Mouse (Mus musculus) lung, embryonic 16.5 days (tissue): ENCODE results near the gene Ap1s3. TPM values are rescaled to one million over a fixed set of nuclear protein-coding genes. Genes with fewer than 3 reads are reported as not detected.

Experiments
- ATAC-seq: fragments of 200-750 bp; cut with Nextera tagmentation; 2 replicates; pipeline ENCODE4 v1.8.0; 2017; ENCODE audit warnings: low read depth, mild to moderate bottlenecking, moderate library complexity
- H3K27ac ChIP-seq: fragments of 300-500 bp; sonication (generic); 2 replicates; pipeline ENCODE4 v1.5.1; 2014; ENCODE audit warnings: mild to moderate bottlenecking, control low read depth, low read length
- H3K27me3 ChIP-seq: fragments of 300-500 bp; sonication (generic); 2 replicates; pipeline ENCODE4 v1.6.1; 2014; ENCODE audit warnings: low read depth, low read length, mixed read lengths; ENCODE audit not compliant: control insufficient read depth, insufficient read depth
- H3K36me3 ChIP-seq: fragments of 300-500 bp; sonication (generic); 2 replicates; pipeline ENCODE4 v1.6.1; 2014; ENCODE audit warnings: low read length; ENCODE audit not compliant: control insufficient read depth, insufficient read depth
- H3K4me1 ChIP-seq: fragments of 300-500 bp; sonication (generic); replicated peaks from 2 replicates; pipeline ENCODE4 v1.6.1; 2014; ENCODE audit warnings: low read length, mixed read lengths; ENCODE audit not compliant: control insufficient read depth, insufficient read depth
- H3K4me2 ChIP-seq: fragments of 300-500 bp; sonication (generic); 2 replicates; pipeline ENCODE4 v1.6.1; 2014; ENCODE audit warnings: low read depth, low read length, control low read depth
- H3K4me3 ChIP-seq: fragments of 300-500 bp; sonication (generic); 2 replicates; pipeline ENCODE4 v1.5.1; 2014; ENCODE audit warnings: mild to moderate bottlenecking, low read length, control low read depth
- H3K9ac ChIP-seq: fragments of 300-500 bp; sonication (generic); 2 replicates; pipeline ENCODE4 v1.6.1; 2014; ENCODE audit warnings: low read length, control low read depth
- H3K9me3 ChIP-seq: fragments of 300-500 bp; sonication (generic); 2 replicates; pipeline ENCODE4 v1.6.1; 2016; ENCODE audit warnings: low read length; ENCODE audit not compliant: control insufficient read depth
- WGBS: fragments of 180-500 bp; shearing (Covaris S2); extraction: QIAGEN DNeasy Blood & Tissue Kit; methylation state at CpG from one replicate; pipeline ENCODE4 v1.1.7; 2014; 5-methylcytosine and 5-hydroxymethylcytosine counted together
- polyA plus RNA-seq: library from polyadenylated mRNA; unstranded; fragments of >200 nt; fragmentation: Nextera tagmentation; extraction: Ambion mirVana; gene quantifications from 2 replicates; pipeline ENCODE4 v1.2.1, GENCODE M21; 2015

Gene Ap1s3
- 0.41 and 1.1 TPM in 2 replicates for polyA plus RNA-seq

DNA sequence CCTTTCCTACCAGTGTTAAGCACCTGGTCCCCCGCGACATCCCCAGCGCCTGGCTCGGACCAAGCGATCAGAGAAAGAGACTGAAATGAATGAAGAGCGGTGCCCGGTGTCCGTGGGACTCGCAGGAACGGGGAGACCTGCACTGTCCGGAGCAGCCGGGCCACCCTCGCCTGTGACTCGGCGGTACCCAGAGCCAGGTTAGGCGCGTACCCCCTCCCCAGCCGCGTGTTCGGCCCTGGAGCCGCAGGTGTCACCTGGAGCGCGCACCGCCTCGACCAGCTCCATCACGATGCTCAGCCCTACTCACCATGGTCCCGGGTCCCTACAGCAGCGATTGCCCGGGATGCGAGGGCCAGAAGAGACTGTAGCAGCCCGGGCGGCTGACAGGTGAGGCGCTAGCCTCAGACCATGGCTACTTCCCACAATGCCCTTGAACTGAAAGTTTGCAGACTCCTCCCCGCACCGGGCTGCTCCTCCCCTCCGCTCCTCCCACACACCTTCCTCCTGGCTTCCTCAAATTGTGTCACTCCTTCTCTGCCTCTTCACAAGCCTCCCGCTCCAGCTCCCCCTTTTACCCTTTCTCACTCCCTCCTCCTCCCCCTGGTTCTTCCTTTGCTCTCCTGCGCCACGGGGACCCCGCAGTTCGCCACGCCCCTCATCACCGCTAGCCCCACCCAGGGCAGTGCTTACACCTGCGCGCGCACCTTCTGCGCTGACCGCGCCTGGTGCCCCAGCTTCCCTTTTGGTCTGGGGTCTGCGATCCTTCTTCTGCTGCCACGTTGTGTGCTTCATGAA is at the start of gene Ap1s3:
TSS of gene Ap1s3 (minus strand) at position 430 of the 795 bp plus-strand sequence.
- Histone ChIP-seq H3K9ac (peak within 1 kb of the TSS; percentile 64), H3K27ac (peak within 1 kb of the TSS; percentile 58), H3K36me3 (no peaks in the 10 kb centered on the region), H3K4me3 (peak within 1 kb of the TSS; percentile 65), H3K9me3 (no peaks in the 10 kb centered on the region), H3K4me1 (peaks cover 5% of the 10 kb centered on the region), H3K4me2 (peak within 1 kb of the TSS; percentile 73), H3K27me3 (peaks cover 15% of the 10 kb centered on the region)
- ATAC-seq: peak; percentile 93
- WGBS: under 1% methylated on average over 49 of the region's 51 CpGs

GRCm38 (mm10) chr1:79714152-79714923 is 42.6 kb upstream of the Ap1s3 start:
- Histone ChIP-seq H3K9me3 (no peaks in the 10 kb centered on the region), H3K4me2 (no peak overlapping the region), H3K9ac (no peak overlapping the region), H3K36me3 (peaks cover 2% of the 10 kb centered on the region; the same call in 1 of the 2 replicates), H3K4me1 (peaks cover 8% of the 10 kb centered on the region; the same call in 1 of the 2 replicates), H3K4me3 (no peak overlapping the region), H3K27me3 (no peaks in the 10 kb centered on the region), H3K27ac (no peak overlapping the region)
- WGBS: 76% methylated on average over 13 of the region's 13 CpGs
- ATAC-seq: no peak

DNA sequence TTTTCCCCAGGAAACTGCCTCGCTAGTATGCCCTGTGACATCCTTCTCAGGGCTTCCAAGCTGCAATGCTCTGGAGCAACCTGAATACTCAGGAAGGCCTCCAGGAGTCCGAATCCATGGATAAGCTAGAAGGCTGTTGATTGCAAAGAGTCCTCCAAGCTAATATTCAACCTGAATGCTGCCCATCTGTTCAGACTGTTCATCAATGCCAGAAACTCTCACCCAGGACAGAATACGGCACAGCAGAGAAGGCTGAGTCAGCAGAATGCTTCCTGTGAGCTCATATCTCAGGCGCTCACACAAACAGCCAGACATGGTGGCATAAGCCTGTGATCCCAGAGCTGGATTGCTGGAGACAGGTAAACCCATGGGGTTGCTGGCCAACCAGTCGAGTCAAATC is 41.3 kb upstream of the Ap1s3 start:
- H3K27ac ChIP-seq: no peak overlapping the region
- no peak for ATAC-seq
- no peaks in the 10 kb centered on the region for H3K9me3 ChIP-seq
- H3K9ac ChIP-seq: no peak overlapping the region
- H3K4me1 ChIP-seq: peaks cover 8% of the 10 kb centered on the region; the same call in 1 of the 2 replicates
- 83% methylated on average over 5 of the region's 5 CpGs for WGBS
- H3K4me3 ChIP-seq: no peak overlapping the region
- H3K4me2 ChIP-seq: no peak overlapping the region
- H3K27me3 ChIP-seq: no peaks in the 10 kb centered on the region
- H3K36me3 ChIP-seq: peaks cover 2% of the 10 kb centered on the region; the same call in 1 of the 2 replicates

- no peaks in the 10 kb centered on the region for H3K9me3 ChIP-seq
- WGBS: 63% methylated on average over 18 of the region's 18 CpGs
- peaks cover 4% of the 10 kb centered on the region; the same call in 1 of the 2 replicates for H3K36me3 ChIP-seq
- ATAC-seq: peak; percentile 62
- H3K4me1 ChIP-seq: peaks cover 8% of the 10 kb centered on the region; the same call in 1 of the 2 replicates
- H3K9ac ChIP-seq: no peak overlapping the region
- peak overlapping the region; percentile 48 for H3K27ac ChIP-seq
- no peak overlapping the region for H3K4me2 ChIP-seq
- no peaks in the 10 kb centered on the region for H3K27me3 ChIP-seq
- H3K4me3 ChIP-seq: no peak overlapping the region
These were observed 39.7 kb upstream of the Ap1s3 start for GRCm38 (mm10) chr1:79711147-79712126.

DNA sequence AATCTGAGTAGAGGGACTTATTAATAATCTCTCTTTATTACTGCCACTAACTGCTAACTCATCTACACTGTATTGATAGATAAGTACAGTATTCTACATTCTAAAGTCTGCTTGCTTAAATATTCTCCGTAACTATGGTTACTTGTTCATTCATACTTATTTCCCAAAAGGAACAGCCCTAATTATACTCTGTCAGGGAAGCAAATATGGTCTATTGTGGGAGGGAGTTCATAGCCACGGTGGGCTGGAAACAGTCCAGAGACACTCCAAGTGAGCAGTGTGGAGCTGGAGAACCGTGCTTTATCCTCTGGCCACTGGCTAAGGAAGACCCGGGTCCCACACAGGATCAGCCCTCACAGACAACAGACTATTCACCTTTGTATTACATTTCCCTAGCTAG is 38.9 kb upstream of the Ap1s3 start:
- Histone ChIP-seq H3K4me2 (no peak overlapping the region), H3K4me1 (peaks cover 8% of the 10 kb centered on the region; the same call in 1 of the 2 replicates), H3K4me3 (no peak overlapping the region), H3K9me3 (no peaks in the 10 kb centered on the region), H3K27ac (no peak overlapping the region), H3K36me3 (peaks cover 4% of the 10 kb centered on the region; the same call in 1 of the 2 replicates), H3K9ac (no peak overlapping the region), H3K27me3 (no peaks in the 10 kb centered on the region)
- no peak; the same call in 1 of the 2 replicates for ATAC-seq
- 39% methylated on average over 4 of the region's 4 CpGs for WGBS

GRCm38 (mm10) chr1:79710216-79710615 is 38.4 kb upstream of the Ap1s3 start:
- H3K27ac ChIP-seq: no peak overlapping the region
- H3K27me3 ChIP-seq: no peaks in the 10 kb centered on the region
- peaks cover 4% of the 10 kb centered on the region; the same call in 1 of the 2 replicates for H3K36me3 ChIP-seq
- ATAC-seq: no peak
- H3K4me1 ChIP-seq: peaks cover 8% of the 10 kb centered on the region; the same call in 1 of the 2 replicates
- H3K9ac ChIP-seq: no peak overlapping the region
- H3K9me3 ChIP-seq: no peaks in the 10 kb centered on the region
- H3K4me3 ChIP-seq: no peak overlapping the region
- H3K4me2 ChIP-seq: no peak overlapping the region
- WGBS: 82% methylated on average over 8 of the region's 8 CpGs

DNA sequence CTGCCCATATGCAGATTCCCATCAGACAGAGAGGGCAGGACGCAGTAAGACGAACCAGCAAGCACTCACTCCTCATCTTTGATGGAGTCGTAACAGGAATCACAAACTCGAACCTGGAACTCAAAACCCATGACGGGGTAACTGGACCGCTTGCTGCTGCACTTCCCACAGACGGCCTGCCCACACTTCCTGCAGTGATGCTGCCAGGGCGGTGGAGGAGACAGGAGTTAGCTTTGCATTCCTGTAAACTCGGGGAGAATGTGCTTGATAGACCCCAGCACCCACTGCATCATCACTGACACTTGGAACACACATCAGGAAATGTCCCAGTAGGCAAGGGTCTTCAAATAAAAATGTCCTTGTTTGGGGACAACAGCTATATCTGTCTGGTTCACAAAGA is 35.6 kb upstream of the Ap1s3 start:
- Histone ChIP-seq H3K4me1 (peaks cover 8% of the 10 kb centered on the region; the same call in 1 of the 2 replicates), H3K27me3 (no peaks in the 10 kb centered on the region), H3K4me2 (no peak overlapping the region), H3K4me3 (no peak overlapping the region), H3K9me3 (no peaks in the 10 kb centered on the region), H3K9ac (no peak overlapping the region), H3K27ac (no peak overlapping the region), H3K36me3 (peaks cover 9% of the 10 kb centered on the region; the same call in 1 of the 2 replicates)
- WGBS: 81% methylated on average over 9 of the region's 9 CpGs
- no peak for ATAC-seq

DNA sequence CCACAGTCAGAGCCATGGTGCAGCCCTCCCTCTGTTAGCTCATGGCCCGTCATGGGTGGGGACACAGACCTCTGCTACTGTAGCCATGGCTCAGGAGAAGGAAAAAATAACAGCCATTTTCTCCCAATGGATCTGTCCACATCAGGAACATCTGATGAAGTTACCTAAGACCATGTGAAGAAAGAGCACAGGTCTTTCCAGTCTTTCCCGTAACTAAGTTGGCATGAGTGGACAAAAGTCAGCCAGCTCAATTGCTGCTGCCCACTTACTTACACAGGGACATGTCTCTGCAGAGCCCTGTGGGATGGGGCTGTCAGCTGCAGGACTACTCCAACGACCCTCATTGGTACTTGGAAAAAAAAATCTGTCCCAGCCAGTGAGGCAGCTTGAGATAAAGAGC is 34.9 kb upstream of the Ap1s3 start:
- WGBS: 73% methylated on average over 3 of the region's 3 CpGs
- H3K27me3 ChIP-seq: no peaks in the 10 kb centered on the region
- no peaks in the 10 kb centered on the region for H3K9me3 ChIP-seq
- H3K4me3 ChIP-seq: no peak overlapping the region
- no peak overlapping the region for H3K4me2 ChIP-seq
- H3K27ac ChIP-seq: no peak overlapping the region
- H3K4me1 ChIP-seq: peaks cover 5% of the 10 kb centered on the region; the same call in 1 of the 2 replicates
- H3K9ac ChIP-seq: no peak overlapping the region
- H3K36me3 ChIP-seq: peaks cover 9% of the 10 kb centered on the region; the same call in 1 of the 2 replicates
- no peak for ATAC-seq
